8 mouse cellular contexts compared by ENCODE assay signal in the genomic region with DNA sequence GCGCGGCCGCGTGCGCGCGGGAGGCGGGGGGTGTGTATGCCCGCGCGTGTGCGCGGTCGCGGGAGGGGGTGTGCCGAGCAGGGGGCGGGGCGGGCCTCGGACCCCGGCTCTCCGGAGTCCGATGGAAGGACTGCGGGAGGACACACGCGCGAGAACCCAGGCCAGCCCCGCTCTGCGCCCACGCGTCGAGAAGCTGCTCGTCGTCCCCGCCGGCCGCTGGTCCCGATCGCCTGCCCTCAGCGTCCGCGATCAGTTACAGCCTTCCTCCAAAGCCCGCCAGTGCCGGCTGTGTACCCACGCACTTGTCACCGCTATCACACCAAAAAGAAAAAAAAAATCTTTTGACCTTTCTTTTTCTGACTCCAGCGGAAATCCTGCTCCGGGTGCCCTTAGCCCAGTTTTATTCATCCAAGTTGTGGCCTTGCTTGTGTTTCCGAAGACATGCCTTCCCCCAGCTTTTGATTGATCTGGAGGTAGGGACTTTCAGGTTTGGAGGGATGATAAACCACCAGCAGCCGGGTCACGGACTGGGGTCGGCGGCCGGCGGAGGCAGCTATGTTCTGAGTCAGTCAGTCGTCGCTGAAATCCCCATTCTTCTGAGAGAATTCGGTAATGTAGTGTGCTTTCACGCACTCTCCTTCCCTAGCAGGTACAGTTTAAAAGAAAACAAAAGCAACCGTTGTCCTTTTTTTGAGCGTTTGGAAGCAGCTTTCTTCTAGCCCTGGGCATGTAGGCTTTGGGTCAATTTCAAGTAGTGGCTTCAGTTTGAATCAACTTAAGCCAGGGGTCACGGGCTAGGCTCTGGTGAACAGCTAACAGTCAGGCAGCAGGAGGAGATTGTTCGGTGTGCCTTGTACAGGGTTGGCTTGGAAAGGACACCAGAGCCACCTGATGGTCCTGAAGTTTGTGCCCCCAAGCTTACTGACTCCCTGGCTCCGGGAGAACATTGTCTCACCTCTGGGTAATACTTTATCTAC. TPM values are rescaled to one million over a fixed set of nuclear protein-coding genes. Genes with fewer than 3 reads are reported as not detected.
A peak's percentile ranks its signal among the peaks of the same experiment; 100 is the strongest.
DNase-seq lines count a peak whose midpoint lies in the region; ATAC-seq and TF ChIP-seq lines count a peak whose summit lies in the region.

No protein-coding gene starts in this region.

- 2% methylated on average over 63 of the region's 63 CpGs for WGBS in heart, embryonic 11.5 days (ENCODE audit: insufficient replicate concordance)
- WGBS in hindbrain, embryonic 12.5 days = 1% methylated on average over 62 of the region's 63 CpGs
- 2% methylated on average over 48 of the region's 63 CpGs for WGBS in lung, embryonic 15.5 days

- TF ChIP-seq CTCF in CH12.LX (conservative IDR thresholded peaks at IDR 0.05 in 1 of 2, IDR thresholded peaks at IDR 0.05 in 1 of 2; ENCODE audit: low read depth in 2 of 2, low read length in 2 of 2) = no peak

- peak; percentile 49 for ATAC-seq in heart, embryonic 11.5 days (replicated peaks; ENCODE audit: insufficient number of reproducible peaks, low FRiP score, low TSS enrichment)
- peak; percentile 31 for ATAC-seq in hindbrain, embryonic 12.5 days (ENCODE audit: low FRiP score)
- ATAC-seq in lung, embryonic 15.5 days (ENCODE audit: borderline replicate concordance, extremely low read depth, low FRiP score, low TSS enrichment) = peak; percentile 43; the same call in 1 of the 2 replicates

- peak overlapping the region; percentile 71 for H3K27ac ChIP-seq in heart, embryonic 11.5 days (ENCODE audit: low read depth, low read length)
- H3K27ac ChIP-seq in CH12.LX (ENCODE audit: insufficient read depth, low read depth) = no peak overlapping the region
- peak overlapping the region; percentile 90 for H3K27ac ChIP-seq in hindbrain, embryonic 12.5 days
- no peak overlapping the region; the same call in 1 of the 2 replicates for H3K27ac ChIP-seq in lung, embryonic 15.5 days

- dilution Hi-C loops in CH12.LX (cut with MboI; ENCODE audit: extremely low pct_ligation_motif_present, extremely low pct_unique_long_range_greater_than_20kb, low sequenced_read_pairs) = no loop called here

- in situ Hi-C loops in CH12.LX (cut with MboI; ENCODE audit: low pct_ligation_motif_present, low pct_unique_long_range_greater_than_20kb, low sequenced_read_pairs) = no loop called here

- no peak; the same call in none of the 2 replicates for TF ChIP-seq RAD21 in CH12.LX (IDR thresholded peaks at IDR 0.05; ENCODE audit: low read depth, low read length)

- H3K36me3 ChIP-seq in heart, embryonic 11.5 days (ENCODE audit: control insufficient read depth, insufficient read depth, low read length) = peaks cover 14% of the 10 kb centered on the region
- peaks cover under 1 to 45% of the 10 kb centered on the region in 2 experiments for H3K36me3 ChIP-seq in CH12.LX (replicated peaks in 1 of 2; ENCODE audit: control insufficient read depth in 1 of 2, insufficient read depth in 1 of 2, low read length in 1 of 2)
- H3K36me3 ChIP-seq in hindbrain, embryonic 12.5 days = peaks cover 26% of the 10 kb centered on the region
- H3K36me3 ChIP-seq in lung, embryonic 15.5 days = peaks cover 11% of the 10 kb centered on the region; the same call in 1 of the 2 replicates

- H3K9me3 ChIP-seq in heart, embryonic 11.5 days (replicated peaks; ENCODE audit: control insufficient read depth, low read length) = peaks cover 6% of the 10 kb centered on the region
- H3K9me3 ChIP-seq in CH12.LX (replicated peaks; ENCODE audit: low read length) = peaks cover 8% of the 10 kb centered on the region
- peaks cover 4% of the 10 kb centered on the region; the same call in 1 of the 2 replicates for H3K9me3 ChIP-seq in hindbrain, embryonic 12.5 days (replicated peaks)
- peaks cover 3% of the 10 kb centered on the region for H3K9me3 ChIP-seq in lung, embryonic 15.5 days

- no peak for TF ChIP-seq POLR2A in CH12.LX (IDR thresholded peaks at IDR 0.05; ENCODE audit: low read depth, low read length)

- no peaks in the 10 kb centered on the region for H3K27me3 ChIP-seq in heart, embryonic 11.5 days (ENCODE audit: control insufficient read depth, insufficient read depth, low read length)
- H3K27me3 ChIP-seq in CH12.LX (replicated peaks) = no peaks in the 10 kb centered on the region
- no peaks in the 10 kb centered on the region for H3K27me3 ChIP-seq in hindbrain, embryonic 12.5 days
- peaks cover 7% of the 10 kb centered on the region; the same call in 1 of the 2 replicates for H3K27me3 ChIP-seq in lung, embryonic 15.5 days

- H3K4me3 ChIP-seq in heart, embryonic 11.5 days (ENCODE audit: low read depth, low read length) = peak overlapping the region; percentile 95
- H3K4me3 ChIP-seq in CH12.LX (replicated peaks in 1 of 3; ENCODE audit: low read depth in 2 of 3, low read length in 2 of 3, poor library complexity in 1 of 3) = peak overlapping the region; percentile 82 to 92 (median 83)
- H3K4me3 ChIP-seq in hindbrain, embryonic 12.5 days = peak overlapping the region; percentile 97
- peak overlapping the region; percentile 91 for H3K4me3 ChIP-seq in lung, embryonic 15.5 days

- 0 out of 2 replicates have a peak, but pooled peaks cover 3% of the 10 kb centered on the region for H3K79me2 ChIP-seq in CH12.LX (replicated peaks; ENCODE audit: control insufficient read depth, extremely low read depth, insufficient read depth, poor library complexity, severe bottlenecking)

- DNase-seq in heart, adult 11 months = no peak
- peak; percentile 36 for DNase-seq in CH12.LX (ENCODE audit: extremely low read depth)
- DNase-seq in embryo, embryonic 11 days = peak; percentile 39
- peak; percentile 12 for DNase-seq in retina, postnatal 1 day
- no peak for DNase-seq in cerebellum, adult 11-12 months

- peak overlapping the region; percentile 87 for H3K4me2 ChIP-seq in heart, embryonic 11.5 days
- peak overlapping the region; percentile 88 for H3K4me2 ChIP-seq in CH12.LX (ENCODE audit: insufficient read depth, low read depth, poor library complexity, severe bottlenecking)
- peak overlapping the region; percentile 73 for H3K4me2 ChIP-seq in hindbrain, embryonic 12.5 days (replicated peaks)
- H3K4me2 ChIP-seq in lung, embryonic 15.5 days = peak overlapping the region; percentile 97

- peaks cover 8% of the 10 kb centered on the region; the same call in 1 of the 2 replicates for H3K4me1 ChIP-seq in heart, embryonic 11.5 days (ENCODE audit: control insufficient read depth, insufficient read depth, low read length)
- peaks cover 3 to 44% of the 10 kb centered on the region in 2 experiments for H3K4me1 ChIP-seq in CH12.LX (ENCODE audit: control insufficient read depth in 1 of 2, insufficient read depth in 2 of 2)
- peaks cover 27% of the 10 kb centered on the region for H3K4me1 ChIP-seq in hindbrain, embryonic 12.5 days
- H3K4me1 ChIP-seq in lung, embryonic 15.5 days = peaks cover 22% of the 10 kb centered on the region

- peak overlapping the region; percentile 93 for H3K9ac ChIP-seq in heart, embryonic 11.5 days (ENCODE audit: low read depth, low read length)
- H3K9ac ChIP-seq in CH12.LX (ENCODE audit: insufficient read depth, low read depth) = peak overlapping the region; percentile 78
- H3K9ac ChIP-seq in hindbrain, embryonic 12.5 days = peak overlapping the region; percentile 95
- peak overlapping the region; percentile 77 for H3K9ac ChIP-seq in lung, embryonic 15.5 days

- no peak for TF ChIP-seq EP300 in CH12.LX (IDR thresholded peaks at IDR 0.05; ENCODE audit: low read length)

TF ChIP-seq in CH12.LX, 34 proteins besides CTCF, POLR2A, EP300 and RAD21:
- TF ChIP-seq ZMIZ1 (IDR thresholded peaks at IDR 0.05; ENCODE audit: low read depth, low read length) = no peak
- peak; percentile 33 for TF ChIP-seq ZNF384 (IDR thresholded peaks at IDR 0.05; ENCODE audit: low read depth, low read length)
- TF ChIP-seq IRF4 (IDR thresholded peaks at IDR 0.05; ENCODE audit: low read depth, low read length) = no peak
- TF ChIP-seq USF1 (IDR thresholded peaks at IDR 0.05; ENCODE audit: low read depth, low read length) = no peak
- peak; percentile 73 for TF ChIP-seq UBTF (IDR thresholded peaks at IDR 0.05; ENCODE audit: low read depth, low read length)
- 0 out of 2 replicates have a peak, but pooled peaks have one; percentile 8 for TF ChIP-seq MAZ (IDR thresholded peaks at IDR 0.05; ENCODE audit: low read depth, low read length)
- TF ChIP-seq ZKSCAN1 (IDR thresholded peaks at IDR 0.05; ENCODE audit: borderline replicate concordance, low read depth, low read length) = no peak
- TF ChIP-seq TBP (conservative IDR thresholded peaks at IDR 0.05; ENCODE audit: low read depth, low read length) = 0 out of 2 replicates have a peak, but pooled peaks have one; percentile 41
- TF ChIP-seq MAFK (IDR thresholded peaks at IDR 0.05; ENCODE audit: insufficient replicate concordance, low read length) = no peak
- 0 out of 2 replicates have a peak, but pooled peaks have one; percentile 1 for TF ChIP-seq SIN3A (IDR thresholded peaks at IDR 0.05; ENCODE audit: low read length)
- TF ChIP-seq POLR2AphosphoS2 (IDR thresholded peaks at IDR 0.05; ENCODE audit: low read depth, low read length) = no peak

RNA-seq across cellular contexts. Expression of gene Slc5a3, which starts 0.8 kb away (rescaled TPM):
- polyA plus RNA-seq in heart, embryonic 11.5 days (2014; fragmentation: Nextera tagmentation; extraction: Ambion mirVana) = 5.7 and 6.7 TPM in 2 replicates
- 3.9 and 4.1 TPM in 2 replicates for total RNA-seq in CH12.LX (2012; rRNA removed)
- 2.2 and 2.3 TPM in 2 replicates for total RNA-seq in CH12.LX (2014; rRNA removed)
- 1.1 and 1.7 TPM in 2 replicates for polyA plus RNA-seq in CH12.LX (2012; ENCODE audit: insufficient read length, low read depth)
- 20.3 and 20.6 TPM in 2 replicates for polyA plus RNA-seq in hindbrain, embryonic 12.5 days (2016; fragmentation: Nextera tagmentation; extraction: Ambion mirVana)
- polyA plus RNA-seq in lung, embryonic 15.5 days (2015; fragmentation: Nextera tagmentation; extraction: Ambion mirVana) = 4.0 and 4.1 TPM in 2 replicates

RNA-seq across cellular contexts. Expression of gene Gm49711, which starts 0.8 kb away (rescaled TPM):
- 0.20 TPM in 1 of 2 replicates, not detected in the other for polyA plus RNA-seq in heart, embryonic 11.5 days (2014; fragmentation: Nextera tagmentation; extraction: Ambion mirVana)
- total RNA-seq in CH12.LX (2012; rRNA removed) (not detected in 2 replicates), CH12.LX (2014; rRNA removed) (not detected in 2 replicates)
- not detected in 2 replicates for polyA plus RNA-seq in CH12.LX (2012; ENCODE audit: insufficient read length, low read depth)
- 0.26 and 0.65 TPM in 2 replicates for polyA plus RNA-seq in hindbrain, embryonic 12.5 days (2016; fragmentation: Nextera tagmentation; extraction: Ambion mirVana)
- not detected in 2 replicates for polyA plus RNA-seq in lung, embryonic 15.5 days (2015; fragmentation: Nextera tagmentation; extraction: Ambion mirVana)

RNA-seq across cellular contexts. Expression of gene Mrps6, which starts 0.9 kb away (rescaled TPM):
- 121 and 136 TPM in 2 replicates for polyA plus RNA-seq in heart, embryonic 11.5 days (2014; fragmentation: Nextera tagmentation; extraction: Ambion mirVana)
- 28.4 and 35.9 TPM in 2 replicates for total RNA-seq in CH12.LX (2012; rRNA removed)
- total RNA-seq in CH12.LX (2014; rRNA removed) = 39.7 and 43.0 TPM in 2 replicates
- polyA plus RNA-seq in CH12.LX (2012; ENCODE audit: insufficient read length, low read depth) = 93.4 and 110 TPM in 2 replicates
- 139 and 142 TPM in 2 replicates for polyA plus RNA-seq in hindbrain, embryonic 12.5 days (2016; fragmentation: Nextera tagmentation; extraction: Ambion mirVana)
- 69.2 and 75.6 TPM in 2 replicates for polyA plus RNA-seq in lung, embryonic 15.5 days (2015; fragmentation: Nextera tagmentation; extraction: Ambion mirVana)

Comparison
In these comparisons a context has a peak if more than half of its experiments do, and no peak if none do; other contexts are left out.
1. H3K27ac ChIP-seq: peak in heart, embryonic 11.5 days (single experiment) and hindbrain, embryonic 12.5 days (single experiment); none in CH12.LX (single experiment) and lung, embryonic 15.5 days (single experiment).
2. DNase-seq: peak in CH12.LX (single experiment), embryo, embryonic 11 days (single experiment) and retina, postnatal 1 day (single experiment); none in heart, adult 11 months (single experiment) and cerebellum, adult 11-12 months (single experiment).
3. Peak in every context shown above with its lines, with median percentiles within 50 percentile points of each other: ATAC-seq, H3K4me2 ChIP-seq, H3K4me3 ChIP-seq and H3K9ac ChIP-seq.